ENCODE assay signal across 8 mouse cellular contexts in genomic region chr4:133129931-133130889, GRCm38 (mm10). TPM values are rescaled to one million over a fixed set of nuclear protein-coding genes. Genes with fewer than 3 reads are reported as not detected.
DNase-seq lines count a peak whose midpoint lies in the region; ATAC-seq and TF ChIP-seq lines count a peak whose summit lies in the region.

Gene Wasf2 (plus strand): TSS chr4:133130505.

- peak; percentile 97 for DNase-seq in 3T3-L1 (ENCODE audit: low read depth, low spot score)
- peak; percentile 84 to 87 for DNase-seq in adrenal gland, postnatal 4 days (ENCODE audit: low spot score in 2 of 2)
- DNase-seq in embryonic facial prominence, embryonic 14.5 days (ENCODE audit: low spot score): peak; percentile 98
- peak; percentile 93 to 95 for DNase-seq in heart, adult 2 months
- DNase-seq in kidney, adult 8-10 months: peak; percentile 92 to 94
- peak; percentile 93 for DNase-seq in spleen, postnatal 10 days (ENCODE audit: low spot score in 2 of 2)

- intact Hi-C loops in heart, adult 2 months (cut with DNase I): loop anchor here (2.0 kb wide), 1 partner anchor 45 kb away; no protein-coding TSS in a partner anchor

- no peaks in the 10 kb centered on the region for H3K27me3 ChIP-seq in embryonic facial prominence, embryonic 14.5 days (replicated peaks; ENCODE audit: control insufficient read depth, insufficient read depth, low read length)
- H3K27me3 ChIP-seq in heart, adult 2 months (ENCODE audit: control insufficient read depth, insufficient read depth, low read length): no peaks in the 10 kb centered on the region
- H3K27me3 ChIP-seq in limb, embryonic 13.5 days: no peaks in the 10 kb centered on the region
- no peaks in the 10 kb centered on the region for H3K27me3 ChIP-seq in midbrain, embryonic 16.5 days (ENCODE audit: control insufficient read depth, insufficient read depth, low read depth, low read length)

- peak within 1 kb of the TSS; percentile 98 for H3K4me2 ChIP-seq in embryonic facial prominence, embryonic 14.5 days (ENCODE audit: low read depth, low read length)
- peak within 1 kb of the TSS; percentile 95 for H3K4me2 ChIP-seq in limb, embryonic 13.5 days (replicated peaks)
- peak within 1 kb of the TSS; percentile 98 for H3K4me2 ChIP-seq in midbrain, embryonic 16.5 days (ENCODE audit: low read length)

- H3K4me1 ChIP-seq in embryonic facial prominence, embryonic 14.5 days (ENCODE audit: control insufficient read depth, insufficient read depth, low read length): peaks cover 12% of the 10 kb centered on the region
- peaks cover 11% of the 10 kb centered on the region for H3K4me1 ChIP-seq in heart, adult 2 months (ENCODE audit: control insufficient read depth, insufficient read depth, low read length)
- H3K4me1 ChIP-seq in limb, embryonic 13.5 days: peaks cover 28% of the 10 kb centered on the region
- peaks cover 25% of the 10 kb centered on the region for H3K4me1 ChIP-seq in midbrain, embryonic 16.5 days (ENCODE audit: control insufficient read depth, insufficient read depth, low read length)

- TF ChIP-seq EP300 in heart, adult 2 months (IDR thresholded peaks at IDR 0.05; ENCODE audit: insufficient read depth, low read depth, low read length): peak; percentile 58

- WGBS in embryonic facial prominence, embryonic 14.5 days: under 1% methylated on average over 41 of the region's 65 CpGs
- WGBS in heart, adult 2 months: under 1% methylated on average over 65 of the region's 65 CpGs
- WGBS in limb, embryonic 13.5 days: under 1% methylated on average over 65 of the region's 65 CpGs
- under 1% methylated on average over 64 of the region's 65 CpGs for WGBS in midbrain, embryonic 16.5 days

- peaks cover 4% of the 10 kb centered on the region for H3K79me2 ChIP-seq in heart, adult 2 months (replicated peaks; ENCODE audit: control insufficient read depth, insufficient read depth, low read length)

- TF ChIP-seq POLR2A in heart, adult 2 months (IDR thresholded peaks at IDR 0.05; ENCODE audit: insufficient read depth, low read depth, low read length): peak; percentile 97

- H3K27ac ChIP-seq in embryonic facial prominence, embryonic 14.5 days (replicated peaks; ENCODE audit: low read depth, low read length): peak within 1 kb of the TSS; percentile 89
- H3K27ac ChIP-seq in heart, adult 2 months: peak within 1 kb of the TSS; percentile 99
- H3K27ac ChIP-seq in limb, embryonic 13.5 days: peak within 1 kb of the TSS; percentile 78
- peak within 1 kb of the TSS; percentile 70 for H3K27ac ChIP-seq in midbrain, embryonic 16.5 days (ENCODE audit: low read length)

- no peaks in the 10 kb centered on the region for H3K9me3 ChIP-seq in embryonic facial prominence, embryonic 14.5 days (ENCODE audit: control insufficient read depth, low read length)
- H3K9me3 ChIP-seq in limb, embryonic 13.5 days: no peaks in the 10 kb centered on the region
- no peaks in the 10 kb centered on the region for H3K9me3 ChIP-seq in midbrain, embryonic 16.5 days (replicated peaks; ENCODE audit: control insufficient read depth, low read length, poor library complexity, severe bottlenecking)

- H3K4me3 ChIP-seq in embryonic facial prominence, embryonic 14.5 days (ENCODE audit: low read depth, low read length): peak within 1 kb of the TSS; percentile 96
- peak within 1 kb of the TSS; percentile 99 for H3K4me3 ChIP-seq in heart, adult 2 months
- peak within 1 kb of the TSS; percentile 95 for H3K4me3 ChIP-seq in limb, embryonic 13.5 days
- peak within 1 kb of the TSS; percentile 90 for H3K4me3 ChIP-seq in midbrain, embryonic 16.5 days (ENCODE audit: low read depth, low read length)

- no peak for TF ChIP-seq CTCF in heart, adult 2 months (IDR thresholded peaks at IDR 0.05)

- ATAC-seq in embryonic facial prominence, embryonic 14.5 days (ENCODE audit: low read depth): peak; percentile 93
- peak; percentile 96 for ATAC-seq in limb, embryonic 13.5 days (ENCODE audit: low FRiP score, low read depth)
- peak; percentile 94 for ATAC-seq in midbrain, embryonic 16.5 days

- peak within 1 kb of the TSS; percentile 85 for H3K9ac ChIP-seq in embryonic facial prominence, embryonic 14.5 days (ENCODE audit: low read depth, low read length)
- H3K9ac ChIP-seq in heart, adult 2 months (ENCODE audit: low read depth, low read length): peak within 1 kb of the TSS; percentile 92
- H3K9ac ChIP-seq in limb, embryonic 13.5 days: peak within 1 kb of the TSS; percentile 91
- H3K9ac ChIP-seq in midbrain, embryonic 16.5 days (ENCODE audit: low read depth, low read length): peak within 1 kb of the TSS; percentile 82

- H3K36me3 ChIP-seq in embryonic facial prominence, embryonic 14.5 days (ENCODE audit: control insufficient read depth, insufficient read depth, low read length): peaks cover 9% of the 10 kb centered on the region; the same call in 1 of the 2 replicates
- H3K36me3 ChIP-seq in heart, adult 2 months (ENCODE audit: control insufficient read depth, insufficient read depth, low read length): peaks cover 11% of the 10 kb centered on the region; the same call in 1 of the 2 replicates
- H3K36me3 ChIP-seq in limb, embryonic 13.5 days: peaks cover 4% of the 10 kb centered on the region; the same call in 1 of the 2 replicates
- H3K36me3 ChIP-seq in midbrain, embryonic 16.5 days (ENCODE audit: control insufficient read depth, insufficient read depth, low read length): no peaks in the 10 kb centered on the region

RNA-seq across cellular contexts. Expression of gene Wasf2, which starts in this region (rescaled TPM):
- 100 to 1,000 TPM; 155 to 157 TPM for total RNA-seq in adrenal gland, postnatal 4 days (2021)
- polyA plus RNA-seq in embryonic facial prominence, embryonic 14.5 days (2014; fragmentation: Nextera tagmentation; extraction: Ambion mirVana): 83.4 and 92.4 TPM in 2 replicates
- total RNA-seq in heart, adult 2 months (2021): 10 to 100 TPM; 77.5 to 83.8 TPM
- polyA plus RNA-seq in heart, adult 2 months (2012; rRNA removed): 34.6 and 39.7 TPM in 2 replicates
- 114 and 132 TPM in 2 replicates for polyA plus RNA-seq in limb, embryonic 13.5 days (2015; fragmentation: Nextera tagmentation; extraction: Ambion mirVana)
- polyA plus RNA-seq in midbrain, embryonic 16.5 days (2015; fragmentation: Nextera tagmentation; extraction: Ambion mirVana): 20.1 and 27.1 TPM in 2 replicates

Comparison
In these comparisons a context has a peak if more than half of its experiments do, and no peak if none do; other contexts are left out.
1. Peak in every context shown above with its lines: DNase-seq, ATAC-seq, H3K4me3 ChIP-seq and H3K27ac ChIP-seq.